Comparison of ENCODE assay signal across 9 mouse cellular contexts in genomic region chr11:115157933-115158719, GRCm38 (mm10). TPM values are rescaled to one million over a fixed set of nuclear protein-coding genes. Genes with fewer than 3 reads are reported as not detected.
DNase-seq lines count a peak whose midpoint lies in the region; ATAC-seq lines count a peak whose summit lies in the region.
"Had no signal": no experiment of that assay in that cellular context is flagged by ENCODE, and none has a peak within 500 bp of the region (broad histone marks: within the 10 kb centered on the region; RNA-seq: fewer than 3 reads in every experiment).

No protein-coding gene starts in this region.

- DNase-seq in heart, embryonic 10.5 days (ENCODE audit: low spot score): no peak
- DNase-seq in heart, postnatal 4 days: no peak
- peak; percentile 64 to 68 for DNase-seq in spleen, adult 18-20 months
- DNase-seq in urinary bladder, adult 18-20 months (ENCODE audit: low spot score in 2 of 2): no peak
- no peak for DNase-seq in right cerebral cortex, postnatal 36 days (ENCODE audit: low spot score in 2 of 2)

- H3K4me3 ChIP-seq in heart, embryonic 10.5 days: peak overlapping the region; percentile 8; the same call in 1 of the 2 replicates

- no peaks in the 10 kb centered on the region for H3K9me3 ChIP-seq in heart, embryonic 10.5 days

- peak; percentile 40 for ATAC-seq in CD4-positive, CD25-positive, alpha-beta regulatory T cell, adult 4 months
- peak; percentile 53 for ATAC-seq in inflammation-experienced regulatory T-cells, adult 6 months
- ATAC-seq in monocyte, adult 5-6 weeks (replicated peaks; ENCODE audit: insufficient number of reproducible peaks, low FRiP score, low TSS enrichment, poor library complexity, severe bottlenecking): no peak
- ATAC-seq: Patski had no signal

- 22% methylated on average over 12 of the region's 12 CpGs for WGBS in heart, embryonic 10.5 days

- peaks cover 47% of the 10 kb centered on the region for H3K27me3 ChIP-seq in heart, embryonic 10.5 days (ENCODE audit: insufficient read depth, poor library complexity, severe bottlenecking)

- H3K27ac ChIP-seq in heart, embryonic 10.5 days: peak overlapping the region; percentile 86

- no peaks in the 10 kb centered on the region for H3K36me3 ChIP-seq in heart, embryonic 10.5 days

- H3K4me1 ChIP-seq in heart, embryonic 10.5 days: peaks cover 68% of the 10 kb centered on the region

RNA-seq across cellular contexts. Expression of gene Slc9a3r1, which starts 5.0 kb away (rescaled TPM):
- 29.5 and 74.6 TPM in 2 replicates for polyA plus RNA-seq in heart, embryonic 10.5 days (2016; fragmentation: Nextera tagmentation; extraction: Ambion mirVana)
- total RNA-seq in heart, postnatal 4 days (2021): 10 to 100 TPM; 13.9 to 15.3 TPM
- polyA plus RNA-seq in CD4-positive, CD25-positive, alpha-beta regulatory T cell, adult 4 months (2017; shearing (Covaris generic)): 100 to 1,000 TPM; 162 to 222 TPM
- 100 to 1,000 TPM; 137 to 172 (median 165) TPM for polyA plus RNA-seq in inflammation-experienced regulatory T-cells, adult 6 months (2017; shearing (Covaris generic))
- 65.9 to 104 TPM (median 70.4 TPM) in 3 replicates for total RNA-seq in monocyte, adult 5-6 weeks (2017)

RNA-seq across cellular contexts. Expression of gene Cd300lf, which starts 24.3 kb away (rescaled TPM):
- polyA plus RNA-seq in heart, embryonic 10.5 days (2016; fragmentation: Nextera tagmentation; extraction: Ambion mirVana): 0.08 and 0.27 TPM in 2 replicates
- total RNA-seq in heart, postnatal 4 days (2021): under 1 TPM; 0.31 to 0.52 TPM
- 1 to 10 TPM in 1 of 2 experiments, under 1 TPM in 1; 0.51 to 1.0 TPM for polyA plus RNA-seq in CD4-positive, CD25-positive, alpha-beta regulatory T cell, adult 4 months (2017; shearing (Covaris generic))
- 1 to 10 TPM; 1.4 to 1.6 (median 1.5) TPM for polyA plus RNA-seq in inflammation-experienced regulatory T-cells, adult 6 months (2017; shearing (Covaris generic))
- total RNA-seq in monocyte, adult 5-6 weeks (2017): 20.4 to 32.5 TPM (median 25.8 TPM) in 3 replicates
- polyA plus RNA-seq: Patski had no signal

RNA-seq across cellular contexts. Expression of gene Tmem104, which starts 29.2 kb away (rescaled TPM):
- polyA plus RNA-seq in heart, embryonic 10.5 days (2016; fragmentation: Nextera tagmentation; extraction: Ambion mirVana): 9.6 TPM in 2 replicates
- total RNA-seq in heart, postnatal 4 days (2021): 1 to 10 TPM; 5.2 to 9.3 TPM
- polyA plus RNA-seq in CD4-positive, CD25-positive, alpha-beta regulatory T cell, adult 4 months (2017; shearing (Covaris generic)): 10 to 100 TPM in 1 of 2 experiments, 1 to 10 TPM in 1; 8.1 to 14.2 TPM
- 10 to 100 TPM in 1 of 3 experiments, 1 to 10 TPM in 2; 9.2 to 10.6 (median 9.8) TPM for polyA plus RNA-seq in inflammation-experienced regulatory T-cells, adult 6 months (2017; shearing (Covaris generic))
- total RNA-seq in monocyte, adult 5-6 weeks (2017): 12.1 to 32.4 TPM (median 17.3 TPM) in 3 replicates

RNA-seq across cellular contexts. Expression of gene Nat9, which starts 29.5 kb away (rescaled TPM):
- 15.8 and 17.0 TPM in 2 replicates for polyA plus RNA-seq in heart, embryonic 10.5 days (2016; fragmentation: Nextera tagmentation; extraction: Ambion mirVana)
- 10 to 100 TPM; 11.9 to 12.0 TPM for total RNA-seq in heart, postnatal 4 days (2021)
- polyA plus RNA-seq in CD4-positive, CD25-positive, alpha-beta regulatory T cell, adult 4 months (2017; shearing (Covaris generic)): 10 to 100 TPM; 12.1 to 18.1 TPM
- polyA plus RNA-seq in inflammation-experienced regulatory T-cells, adult 6 months (2017; shearing (Covaris generic)): 10 to 100 TPM; 14.2 to 21.0 (median 15.1) TPM
- 25.4 to 39.9 TPM (median 37.8 TPM) in 3 replicates for total RNA-seq in monocyte, adult 5-6 weeks (2017)

Comparison
In these comparisons a context has a peak if more than half of its experiments do, and no peak if none do; other contexts are left out.
1. DNase-seq: peak in spleen, adult 18-20 months (2 of 2); none in heart, embryonic 10.5 days (single experiment), heart, postnatal 4 days (single experiment), urinary bladder, adult 18-20 months (0 of 2) and right cerebral cortex, postnatal 36 days (0 of 2).